9 mouse cellular contexts compared by ENCODE assay signal in genomic region chr14:32002502-32003338, GRCm38 (mm10). TPM values are rescaled to one million over a fixed set of nuclear protein-coding genes. Genes with fewer than 3 reads are reported as not detected.
DNase-seq lines count a peak whose midpoint lies in the region.
"Had no signal": no experiment of that assay in that cellular context is flagged by ENCODE, and none has a peak within 500 bp of the region (broad histone marks: within the 10 kb centered on the region; RNA-seq: fewer than 3 reads in every experiment).

No protein-coding gene starts in this region.

- peak; percentile 38 to 47 for DNase-seq in cerebellum, postnatal 10 days
- DNase-seq in cerebellum, postnatal 14 days = no peak
- peak; percentile 67 to 83 for DNase-seq in frontal cortex, adult 2 months (ENCODE audit: extremely low spot score in 1 of 2, low spot score in 1 of 2)
- peak; percentile 59 to 91 for DNase-seq in left cerebral cortex, postnatal 25 days (ENCODE audit: low spot score in 2 of 2)
- peak; percentile 23 for DNase-seq in right cerebral cortex, postnatal 14 days
- no peak for DNase-seq in spleen, postnatal 36 days (ENCODE audit: low spot score in 2 of 2)
- DNase-seq in adipocyte (ENCODE audit: low spot score) = no peak
- no peak for DNase-seq in thymus, postnatal 10 days (ENCODE audit: low spot score in 2 of 2)
- DNase-seq: cerebellum, adult 11 months had no signal

- intact Hi-C loops in left cerebral cortex, postnatal 25 days (cut with DNase I) = loop anchor here (2.0 kb wide), 1 partner anchor 20 kb away; no protein-coding TSS in a partner anchor

RNA-seq across cellular contexts. Expression of gene Galnt15, which starts 26.1 kb away (rescaled TPM):
- polyA plus RNA-seq in frontal cortex, adult 2 months (2012; rRNA removed) = 1.3 and 1.5 TPM in 2 replicates
- 1 to 10 TPM; 1.3 to 2.0 TPM for total RNA-seq in left cerebral cortex, postnatal 25 days (2021)

Comparison
In these comparisons a context has a peak if more than half of its experiments do, and no peak if none do; other contexts are left out.
1. DNase-seq: peak in cerebellum, postnatal 10 days (2 of 2), frontal cortex, adult 2 months (2 of 2), left cerebral cortex, postnatal 25 days (2 of 2) and right cerebral cortex, postnatal 14 days (single experiment); none in cerebellum, postnatal 14 days (0 of 2), spleen, postnatal 36 days (0 of 2), adipocyte (single experiment) and thymus, postnatal 10 days (0 of 2).